Mouse (Mus musculus) forebrain, embryonic 13.5 days (tissue): ENCODE data around the gene Mustn1. TPM values are rescaled to one million over a fixed set of nuclear protein-coding genes. Genes with fewer than 3 reads are reported as not detected.

Experiments
- ATAC-seq: fragments of 200-750 bp; cut with Nextera tagmentation; 2 replicates; pipeline ENCODE4 v1.8.0; 2017
- H3K27ac ChIP-seq: fragments of 300-500 bp; sonication (generic); 2 replicates; pipeline ENCODE4 v1.5.1; 2015; ENCODE audit warnings: inconsistent platforms, mild to moderate bottlenecking, moderate library complexity
- H3K27me3 ChIP-seq: fragments of 300-500 bp; sonication (generic); 2 replicates; pipeline ENCODE4 v1.6.1; 2015; ENCODE audit warnings: mild to moderate bottlenecking, inconsistent platforms
- H3K36me3 ChIP-seq: fragments of 300-500 bp; sonication (generic); 2 replicates; pipeline ENCODE4 v1.6.1; 2015; ENCODE audit warnings: mild to moderate bottlenecking, inconsistent platforms; ENCODE audit not compliant: poor library complexity, severe bottlenecking
- H3K4me1 ChIP-seq: fragments of 300-500 bp; sonication (generic); 2 replicates; pipeline ENCODE4 v1.6.1; 2015; ENCODE audit warnings: inconsistent platforms
- H3K4me2 ChIP-seq: fragments of 300-500 bp; sonication (generic); 2 replicates; pipeline ENCODE4 v1.6.1; 2015; ENCODE audit warnings: inconsistent platforms, mild to moderate bottlenecking, moderate library complexity
- H3K4me3 ChIP-seq: fragments of 300-500 bp; sonication (generic); 2 replicates; pipeline ENCODE4 v1.5.1; 2015; ENCODE audit warnings: mild to moderate bottlenecking, inconsistent platforms
- H3K9ac ChIP-seq: fragments of 300-500 bp; sonication (generic); 2 replicates; pipeline ENCODE4 v1.6.1; 2015; ENCODE audit warnings: mild to moderate bottlenecking, inconsistent platforms
- H3K9me3 ChIP-seq: fragments of 300-500 bp; sonication (generic); replicated peaks from 2 replicates; pipeline ENCODE4 v1.6.1; 2016; ENCODE audit warnings: inconsistent platforms
- WGBS: fragments of 180-500 bp; shearing (Covaris S2); methylation state at CpG from one replicate; pipeline ENCODE4 v1.1.7; 2015; 5-methylcytosine and 5-hydroxymethylcytosine counted together
- polyA plus RNA-seq: library from polyadenylated mRNA; unstranded; fragments of >200 nt; fragmentation: Nextera tagmentation; extraction: Ambion mirVana; gene quantifications from 2 replicates; pipeline ENCODE4 v1.2.1, GENCODE M21; 2015

Gene Mustn1
- polyA plus RNA-seq, 1 experiment from 2014 or later, result 0.44 TPM

GRCm38 (mm10) chr14:30881718-30882108, 2.7 kb downstream of the Mustn1 start:
- H3K36me3 ChIP-seq, result peaks cover 4% of the 10 kb centered on the region; the same call in 1 of the 2 replicates
- no peak overlapping the region for H3K9ac ChIP-seq
- no peak overlapping the region for H3K4me3 ChIP-seq
- H3K27ac ChIP-seq, result no peak overlapping the region
- no peaks in the 10 kb centered on the region for H3K9me3 ChIP-seq
- H3K27me3 ChIP-seq, result no peaks in the 10 kb centered on the region
- peaks cover 2% of the 10 kb centered on the region; the same call in 1 of the 2 replicates for H3K4me1 ChIP-seq
- 89% methylated on average over 3 of the region's 3 CpGs for WGBS
- no peak for ATAC-seq
- no peak overlapping the region for H3K4me2 ChIP-seq

GRCm38 (mm10) chr14:30885298-30885697, 6.3 kb downstream of the Mustn1 start:
- Histone ChIP-seq H3K27ac (no peak overlapping the region), H3K27me3 (no peaks in the 10 kb centered on the region), H3K9ac (no peak overlapping the region), H3K4me3 (no peak overlapping the region), H3K9me3 (no peaks in the 10 kb centered on the region), H3K4me2 (no peak overlapping the region), H3K4me1 (no peaks in the 10 kb centered on the region), H3K36me3 (no peaks in the 10 kb centered on the region)
- 24% methylated on average over 3 of the region's 3 CpGs for WGBS
- ATAC-seq, result no peak

- H3K9me3 ChIP-seq, result no peaks in the 10 kb centered on the region
- no peak within 1 kb of the TSS for H3K9ac ChIP-seq
- H3K4me2 ChIP-seq, result no peak within 1 kb of the TSS
- 93% methylated on average over 3 of the region's 3 CpGs for WGBS
- no peaks in the 10 kb centered on the region for H3K36me3 ChIP-seq
- no peaks in the 10 kb centered on the region for H3K4me1 ChIP-seq
- H3K27ac ChIP-seq, result no peak within 1 kb of the TSS
- ATAC-seq, result no peak
- no peaks in the 10 kb centered on the region for H3K27me3 ChIP-seq
- no peak within 1 kb of the TSS for H3K4me3 ChIP-seq
These were observed 7.2 kb downstream of the Mustn1 start, which contains the start of gene Itih4 for GRCm38 (mm10) chr14:30886204-30886603. Gene Itih4, plus strand, starts transcription at chr14:30886476.

- Histone ChIP-seq H3K4me1 (no peaks in the 10 kb centered on the region), H3K9me3 (no peaks in the 10 kb centered on the region), H3K27ac (no peak overlapping the region), H3K4me2 (no peak overlapping the region), H3K4me3 (no peak overlapping the region), H3K9ac (no peak overlapping the region), H3K27me3 (no peaks in the 10 kb centered on the region), H3K36me3 (no peaks in the 10 kb centered on the region)
- WGBS, result 19% methylated on average over 9 of the region's 9 CpGs
- no peak for ATAC-seq
These were observed 9.3 kb downstream of the Mustn1 start for GRCm38 (mm10) chr14:30888271-30888732.

- no peak overlapping the region for H3K4me2 ChIP-seq
- ATAC-seq, result no peak
- no peak overlapping the region for H3K4me3 ChIP-seq
- H3K9ac ChIP-seq, result no peak overlapping the region
- no peaks in the 10 kb centered on the region for H3K4me1 ChIP-seq
- no peaks in the 10 kb centered on the region for H3K27me3 ChIP-seq
- no peaks in the 10 kb centered on the region for H3K36me3 ChIP-seq
- H3K27ac ChIP-seq, result no peak overlapping the region
- H3K9me3 ChIP-seq, result no peaks in the 10 kb centered on the region
- WGBS, result 11% methylated on average over 3 of the region's 3 CpGs
These were observed 21.0 kb downstream of the Mustn1 start for GRCm38 (mm10) chr14:30899972-30900371.

- Histone ChIP-seq H3K4me3 (no peak overlapping the region), H3K4me1 (no peaks in the 10 kb centered on the region), H3K27me3 (no peaks in the 10 kb centered on the region), H3K9me3 (no peaks in the 10 kb centered on the region), H3K36me3 (no peaks in the 10 kb centered on the region), H3K27ac (no peak overlapping the region), H3K4me2 (no peak overlapping the region), H3K9ac (no peak overlapping the region)
- WGBS, result 94% methylated on average over 5 of the region's 5 CpGs
- ATAC-seq, result no peak
These were observed 23.6 kb downstream of the Mustn1 start for GRCm38 (mm10) chr14:30902628-30903027.

- Histone ChIP-seq H3K4me2 (no peak overlapping the region), H3K9me3 (no peaks in the 10 kb centered on the region), H3K36me3 (no peaks in the 10 kb centered on the region), H3K4me3 (no peak overlapping the region), H3K27me3 (no peaks in the 10 kb centered on the region), H3K27ac (no peak overlapping the region), H3K9ac (no peak overlapping the region), H3K4me1 (no peaks in the 10 kb centered on the region)
- no peak for ATAC-seq
- WGBS, result 81% methylated on average over 3 of the region's 3 CpGs
These were observed 24.0 kb downstream of the Mustn1 start for GRCm38 (mm10) chr14:30903036-30903435.

- Histone ChIP-seq H3K4me1 (no peaks in the 10 kb centered on the region), H3K9ac (no peak overlapping the region), H3K27me3 (no peaks in the 10 kb centered on the region), H3K4me3 (no peak overlapping the region), H3K4me2 (no peak overlapping the region), H3K9me3 (no peaks in the 10 kb centered on the region), H3K27ac (no peak overlapping the region), H3K36me3 (no peaks in the 10 kb centered on the region)
- no peak for ATAC-seq
- 88% methylated on average over 8 of the region's 8 CpGs for WGBS
These were observed 25.3 kb downstream of the Mustn1 start for GRCm38 (mm10) chr14:30904307-30904706.

- no peaks in the 10 kb centered on the region for H3K36me3 ChIP-seq
- H3K4me3 ChIP-seq, result no peak overlapping the region
- H3K4me2 ChIP-seq, result no peak overlapping the region
- no peak overlapping the region for H3K9ac ChIP-seq
- H3K4me1 ChIP-seq, result no peaks in the 10 kb centered on the region
- no peak overlapping the region for H3K27ac ChIP-seq
- H3K27me3 ChIP-seq, result no peaks in the 10 kb centered on the region
- H3K9me3 ChIP-seq, result no peaks in the 10 kb centered on the region
- 88% methylated on average over 6 of the region's 6 CpGs for WGBS
- ATAC-seq, result no peak
These were observed 27.0 kb downstream of the Mustn1 start for GRCm38 (mm10) chr14:30906001-30906400.

GRCm38 (mm10) chr14:30907814-30908265, 28.8 kb downstream of the Mustn1 start:
- no peak overlapping the region for H3K4me2 ChIP-seq
- no peak overlapping the region for H3K4me3 ChIP-seq
- no peak for ATAC-seq
- no peaks in the 10 kb centered on the region for H3K36me3 ChIP-seq
- no peaks in the 10 kb centered on the region for H3K4me1 ChIP-seq
- H3K9me3 ChIP-seq, result no peaks in the 10 kb centered on the region
- H3K27me3 ChIP-seq, result no peaks in the 10 kb centered on the region
- no peak overlapping the region for H3K9ac ChIP-seq
- 85% methylated on average over 3 of the region's 3 CpGs for whole genome bisulfite sequencing
- no peak overlapping the region for H3K27ac ChIP-seq

GRCm38 (mm10) chr14:30911141-30911540, 32.1 kb downstream of the Mustn1 start:
- Histone ChIP-seq H3K4me1 (0 out of 2 replicates have a peak, but pooled peaks cover 4% of the 10 kb centered on the region), H3K27me3 (no peaks in the 10 kb centered on the region), H3K4me2 (no peak overlapping the region), H3K9me3 (no peaks in the 10 kb centered on the region), H3K27ac (no peak overlapping the region), H3K36me3 (no peaks in the 10 kb centered on the region), H3K9ac (no peak overlapping the region), H3K4me3 (no peak overlapping the region)
- 93% methylated on average over 8 of the region's 8 CpGs for WGBS
- no peak for ATAC-seq

- ATAC-seq, result no peak
- Histone ChIP-seq H3K27ac (no peak overlapping the region), H3K9me3 (no peaks in the 10 kb centered on the region), H3K4me3 (no peak overlapping the region), H3K4me1 (0 out of 2 replicates have a peak, but pooled peaks cover 4% of the 10 kb centered on the region), H3K27me3 (no peaks in the 10 kb centered on the region), H3K36me3 (no peaks in the 10 kb centered on the region), H3K4me2 (no peak overlapping the region), H3K9ac (no peak overlapping the region)
- WGBS, result 79% methylated on average over 8 of the region's 8 CpGs
These were observed 33.6 kb downstream of the Mustn1 start for GRCm38 (mm10) chr14:30912641-30913040.

GRCm38 (mm10) chr14:30913404-30913803, 34.4 kb downstream of the Mustn1 start:
- Histone ChIP-seq H3K9ac (no peak overlapping the region), H3K36me3 (no peaks in the 10 kb centered on the region), H3K4me3 (no peak overlapping the region), H3K27ac (no peak overlapping the region), H3K4me2 (no peak overlapping the region), H3K9me3 (no peaks in the 10 kb centered on the region), H3K27me3 (no peaks in the 10 kb centered on the region), H3K4me1 (0 out of 2 replicates have a peak, but pooled peaks cover 4% of the 10 kb centered on the region)
- no peak for ATAC-seq
- WGBS, result 85% methylated on average over 5 of the region's 5 CpGs
